Mouse (Mus musculus): Measurements from ENCODE around the gene Gm49661. TPM values are rescaled to one million over a fixed set of nuclear protein-coding genes. Genes with fewer than 3 reads are reported as not detected.

Gene Gm49661
- polyA plus RNA-seq, 1 experiment from 2014 or later = not detected

DNA sequence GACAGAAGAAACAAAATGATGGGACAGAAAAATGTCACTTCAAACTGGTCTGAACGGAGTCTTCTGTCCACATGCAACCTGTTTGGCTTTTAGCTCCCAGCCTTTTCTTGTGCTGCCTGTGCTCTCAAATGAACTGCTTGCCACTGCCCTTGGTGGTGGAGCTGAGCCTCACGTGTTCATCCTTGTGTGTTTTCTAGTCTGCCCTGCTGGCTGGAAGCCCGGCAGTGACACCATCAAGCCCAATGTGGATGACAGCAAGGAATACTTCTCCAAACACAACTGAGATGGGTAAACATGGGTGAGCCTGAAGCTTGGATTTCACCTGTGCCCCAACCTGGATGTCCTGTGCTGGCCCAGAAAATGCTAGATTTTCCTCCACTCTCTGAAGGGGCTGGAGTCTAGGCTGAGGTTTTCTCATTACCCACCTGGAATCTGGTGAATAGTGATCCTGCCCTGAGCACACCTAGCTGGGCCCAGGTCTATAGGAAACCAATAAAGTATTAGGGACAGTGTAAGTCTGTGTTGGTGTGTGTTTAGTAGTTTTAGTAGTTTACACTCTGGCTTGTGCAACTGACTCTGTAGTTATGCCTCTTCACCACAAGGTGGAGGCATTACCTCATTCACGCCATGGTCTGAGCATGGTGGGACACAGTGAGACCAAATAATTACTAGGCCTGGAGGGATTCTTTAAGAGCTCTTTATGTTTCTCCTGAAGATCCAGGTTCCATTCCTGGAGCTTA lies 4.7 kb upstream of the Gm49661 start:
- H3K4me1 ChIP-seq (replicated peaks; ENCODE audit: control insufficient read depth, insufficient read depth, low read length) = peaks cover 19% of the 10 kb centered on the region; the same call in 1 of the 2 replicates
- peaks cover 21% of the 10 kb centered on the region for H3K27me3 ChIP-seq (ENCODE audit: control insufficient read depth, insufficient read depth, low read length)
- no peak overlapping the region for H3K4me2 ChIP-seq (replicated peaks; ENCODE audit: low read depth, low read length)
- 0 out of 2 replicates have a peak, but pooled peaks cover 2% of the 10 kb centered on the region for H3K36me3 ChIP-seq (ENCODE audit: control insufficient read depth, insufficient read depth, low read length)
- DNase-seq (ENCODE audit: low spot score) (peak; percentile 68), ATAC-seq (ENCODE audit: low FRiP score) (no peak)
- H3K9ac ChIP-seq (ENCODE audit: low read depth, low read length) = no peak overlapping the region
- H3K27ac ChIP-seq (ENCODE audit: low read depth, low read length) = no peak overlapping the region
- H3K9me3 ChIP-seq (ENCODE audit: control insufficient read depth, low read length) = no peaks in the 10 kb centered on the region
- no peak overlapping the region for H3K4me3 ChIP-seq (ENCODE audit: low read depth, low read length)
- 73% methylated on average over 4 of the region's 4 CpGs for WGBS

DNA sequence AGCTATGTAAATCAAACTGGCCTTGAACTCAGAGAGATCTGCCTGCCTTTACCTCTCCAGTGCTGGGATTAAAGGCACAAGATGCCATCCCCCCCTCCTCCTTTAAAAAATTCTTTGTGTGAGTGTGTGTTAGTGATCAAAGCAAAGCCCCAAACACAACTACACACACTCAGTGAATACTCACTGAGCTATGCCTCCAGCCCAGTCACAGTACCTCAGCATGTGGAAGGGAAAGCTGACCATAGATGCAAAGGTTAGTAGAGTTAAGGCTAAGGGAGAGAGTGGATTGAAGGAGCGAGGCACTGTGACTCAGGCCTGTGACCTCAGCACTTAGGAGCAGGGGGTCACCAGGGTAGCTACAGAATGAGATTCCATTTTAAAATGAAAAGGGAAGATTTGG lies 3.8 kb upstream of the Gm49661 start:
- no peak overlapping the region for H3K4me3 ChIP-seq (ENCODE audit: low read depth, low read length)
- no peak overlapping the region for H3K9ac ChIP-seq (ENCODE audit: low read depth, low read length)
- 0 out of 2 replicates have a peak, but pooled peaks cover 2% of the 10 kb centered on the region for H3K36me3 ChIP-seq (ENCODE audit: control insufficient read depth, insufficient read depth, low read length)
- H3K27ac ChIP-seq (ENCODE audit: low read depth, low read length) = no peak overlapping the region
- 82% methylated on average over 1 of the region's 1 CpGs for WGBS
- H3K4me2 ChIP-seq (replicated peaks; ENCODE audit: low read depth, low read length) = no peak overlapping the region
- H3K4me1 ChIP-seq (replicated peaks; ENCODE audit: control insufficient read depth, insufficient read depth, low read length) = peaks cover 21% of the 10 kb centered on the region; the same call in 1 of the 2 replicates
- H3K9me3 ChIP-seq (ENCODE audit: control insufficient read depth, low read length) = no peaks in the 10 kb centered on the region
- H3K27me3 ChIP-seq (ENCODE audit: control insufficient read depth, insufficient read depth, low read length) = peaks cover 13% of the 10 kb centered on the region
- no peak for DNase-seq (ENCODE audit: low spot score)
- no peak for ATAC-seq (ENCODE audit: low FRiP score)

DNA sequence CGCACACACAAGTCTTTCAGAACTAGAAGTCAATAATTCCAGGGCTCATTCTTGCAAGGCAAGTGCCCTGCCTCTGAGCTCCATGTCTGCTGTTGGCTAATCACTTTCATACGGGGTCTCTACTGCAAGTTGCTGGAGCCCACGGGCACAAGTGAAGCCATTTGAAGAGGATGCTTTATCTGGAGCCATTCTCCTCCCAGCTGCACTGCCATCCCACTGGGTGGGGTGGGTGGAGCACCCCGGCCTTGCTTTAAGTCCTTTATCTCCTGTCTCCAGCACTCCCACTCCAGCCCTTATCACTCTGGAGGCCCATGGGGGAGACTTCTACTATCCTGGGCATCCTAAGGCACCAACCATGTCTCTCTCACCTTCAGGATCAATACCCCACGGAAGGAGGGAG lies 1.7 kb upstream of the Gm49661 start:
- Histone ChIP-seq H3K4me2 (replicated peaks; ENCODE audit: low read depth, low read length) (peak overlapping the region; percentile 85), H3K27ac (ENCODE audit: low read depth, low read length) (0 out of 2 replicates have a peak overlapping the region, but pooled peaks have one; percentile 17), H3K27me3 (ENCODE audit: control insufficient read depth, insufficient read depth, low read length) (no peaks in the 10 kb centered on the region), H3K9me3 (ENCODE audit: control insufficient read depth, low read length) (no peaks in the 10 kb centered on the region), H3K9ac (ENCODE audit: low read depth, low read length) (peak overlapping the region; percentile 97), H3K4me3 (ENCODE audit: low read depth, low read length) (peak overlapping the region; percentile 89), H3K36me3 (ENCODE audit: control insufficient read depth, insufficient read depth, low read length) (0 out of 2 replicates have a peak, but pooled peaks cover 2% of the 10 kb centered on the region), H3K4me1 (replicated peaks; ENCODE audit: control insufficient read depth, insufficient read depth, low read length) (peaks cover 11% of the 10 kb centered on the region; the same call in 1 of the 2 replicates)
- ATAC-seq (ENCODE audit: low FRiP score) = no peak
- no peak for DNase-seq (ENCODE audit: low spot score)
- 65% methylated on average over 5 of the region's 5 CpGs for WGBS

DNA sequence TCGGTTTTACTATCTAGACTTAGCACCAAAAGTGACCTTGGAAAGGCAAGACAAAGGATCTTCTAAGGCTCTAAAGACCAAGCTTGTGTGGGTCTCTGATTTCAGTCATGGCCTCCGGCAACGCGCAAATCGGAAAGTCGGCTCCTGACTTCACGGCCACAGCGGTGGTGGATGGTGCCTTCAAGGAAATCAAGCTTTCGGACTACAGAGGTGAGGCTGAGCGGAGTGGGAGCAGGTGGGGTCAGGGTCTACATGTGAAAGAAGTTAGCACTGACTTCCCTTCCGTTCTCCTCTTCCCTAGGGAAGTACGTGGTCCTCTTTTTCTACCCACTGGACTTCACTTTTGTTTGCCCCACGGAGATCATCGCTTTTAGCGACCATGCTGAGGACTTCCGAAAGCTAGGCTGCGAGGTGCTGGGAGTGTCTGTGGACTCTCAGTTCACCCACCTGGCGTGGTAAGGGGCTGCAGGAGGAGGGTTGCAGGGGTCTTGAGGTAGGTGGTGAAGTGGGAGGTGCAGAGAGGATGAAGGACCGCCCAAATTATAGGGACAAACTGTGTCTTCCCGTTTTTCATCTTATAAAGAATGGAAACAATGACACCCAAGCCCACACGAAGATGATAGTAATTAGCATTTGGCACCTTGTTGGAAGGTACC lies 1.0 kb upstream of the Gm49661 start:
- Histone ChIP-seq H3K9ac (ENCODE audit: low read depth, low read length) (peak overlapping the region; percentile 97), H3K36me3 (ENCODE audit: control insufficient read depth, insufficient read depth, low read length) (0 out of 2 replicates have a peak, but pooled peaks cover 2% of the 10 kb centered on the region), H3K4me2 (replicated peaks; ENCODE audit: low read depth, low read length) (peak overlapping the region; percentile 85), H3K27me3 (ENCODE audit: control insufficient read depth, insufficient read depth, low read length) (no peaks in the 10 kb centered on the region), H3K9me3 (ENCODE audit: control insufficient read depth, low read length) (no peaks in the 10 kb centered on the region), H3K27ac (ENCODE audit: low read depth, low read length) (peak overlapping the region; percentile 63), H3K4me3 (ENCODE audit: low read depth, low read length) (peak overlapping the region; percentile 89), H3K4me1 (replicated peaks; ENCODE audit: control insufficient read depth, insufficient read depth, low read length) (peaks cover 11% of the 10 kb centered on the region)
- ATAC-seq (ENCODE audit: low FRiP score) (no peak), DNase-seq (ENCODE audit: low spot score) (peak; percentile 68)
- WGBS = 14% methylated on average over 21 of the region's 21 CpGs

DNA sequence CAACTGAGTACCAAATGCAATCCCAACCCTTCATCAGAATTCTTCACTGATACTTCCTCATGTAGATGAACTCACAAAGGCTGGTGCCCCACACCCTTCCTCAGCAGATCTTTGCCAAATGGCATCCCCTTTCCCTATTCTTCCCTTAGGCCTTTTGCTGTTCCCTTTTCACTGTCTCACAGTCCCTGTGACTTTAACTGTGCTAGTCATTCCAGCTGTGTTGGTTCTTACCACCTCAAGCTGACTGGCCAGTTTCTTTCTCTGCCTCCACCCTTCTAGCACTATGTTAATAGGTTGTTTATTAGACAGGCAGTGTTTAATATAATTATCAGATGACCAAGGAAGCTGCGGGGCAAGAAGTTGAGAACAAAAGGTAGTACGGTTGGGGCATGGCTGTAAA lies 583 bp downstream of the Gm49661 start:
- Histone ChIP-seq H3K27me3 (ENCODE audit: control insufficient read depth, insufficient read depth, low read length) (no peaks in the 10 kb centered on the region), H3K9me3 (ENCODE audit: control insufficient read depth, low read length) (no peaks in the 10 kb centered on the region), H3K9ac (ENCODE audit: low read depth, low read length) (peak overlapping the region; percentile 97), H3K27ac (ENCODE audit: low read depth, low read length) (peak overlapping the region; percentile 63; the same call in 1 of the 2 replicates), H3K4me1 (replicated peaks; ENCODE audit: control insufficient read depth, insufficient read depth, low read length) (peaks cover 15% of the 10 kb centered on the region), H3K36me3 (ENCODE audit: control insufficient read depth, insufficient read depth, low read length) (0 out of 2 replicates have a peak, but pooled peaks cover 2% of the 10 kb centered on the region), H3K4me2 (replicated peaks; ENCODE audit: low read depth, low read length) (peak overlapping the region; percentile 85), H3K4me3 (ENCODE audit: low read depth, low read length) (peak overlapping the region; percentile 89)
- WGBS = 39% methylated on average over 2 of the region's 2 CpGs
- peak; percentile 14 for DNase-seq (ENCODE audit: low spot score)
- ATAC-seq (ENCODE audit: low FRiP score) = no peak

DNA sequence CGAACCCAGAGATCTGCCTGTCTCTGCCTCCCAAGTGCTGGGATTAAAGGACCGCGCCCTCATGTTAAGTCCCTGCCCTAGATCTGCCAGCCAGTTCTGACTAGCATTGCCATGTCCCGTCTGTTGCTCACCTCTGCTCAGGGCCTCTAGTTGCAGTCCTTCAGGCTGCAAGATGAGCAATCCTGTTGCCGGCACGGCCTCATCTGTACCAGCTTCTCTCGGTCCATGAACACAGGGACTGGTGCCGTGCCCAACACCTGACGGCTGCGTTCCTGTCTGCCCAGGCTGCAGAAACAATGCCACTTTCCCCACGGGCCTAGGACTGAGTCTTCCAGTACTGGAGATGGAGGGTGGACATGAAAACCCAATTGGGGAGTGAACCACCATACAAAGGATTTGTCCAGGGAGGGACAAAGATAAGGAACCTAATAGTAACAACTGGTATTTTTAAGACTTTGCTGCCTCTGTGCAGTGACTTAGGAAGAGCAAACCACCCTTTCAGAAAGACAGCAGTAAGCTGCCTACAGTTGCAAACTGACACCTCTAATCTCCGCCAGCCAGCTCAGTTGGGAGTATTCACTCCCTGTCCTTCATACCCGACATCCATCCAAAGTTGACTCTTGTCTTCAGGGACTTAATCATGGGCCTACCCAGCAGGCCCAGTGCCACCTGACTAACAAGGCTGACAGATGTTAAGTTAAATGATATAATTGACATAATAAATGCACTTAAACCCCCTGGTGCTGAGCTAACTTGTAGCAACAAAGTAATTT lies 1.5 kb downstream of the Gm49661 start:
- DNase-seq (ENCODE audit: low spot score) (no peak), ATAC-seq (ENCODE audit: low FRiP score) (no peak)
- Histone ChIP-seq H3K27me3 (ENCODE audit: control insufficient read depth, insufficient read depth, low read length) (no peaks in the 10 kb centered on the region), H3K9me3 (ENCODE audit: control insufficient read depth, low read length) (no peaks in the 10 kb centered on the region), H3K4me3 (ENCODE audit: low read depth, low read length) (no peak overlapping the region), H3K4me2 (replicated peaks; ENCODE audit: low read depth, low read length) (no peak overlapping the region), H3K36me3 (ENCODE audit: control insufficient read depth, insufficient read depth, low read length) (0 out of 2 replicates have a peak, but pooled peaks cover 2% of the 10 kb centered on the region), H3K4me1 (replicated peaks; ENCODE audit: control insufficient read depth, insufficient read depth, low read length) (peaks cover 15% of the 10 kb centered on the region), H3K9ac (ENCODE audit: low read depth, low read length) (0 out of 2 replicates have a peak overlapping the region, but pooled peaks have one; percentile 15), H3K27ac (ENCODE audit: low read depth, low read length) (no peak overlapping the region)
- WGBS = 91% methylated on average over 13 of the region's 13 CpGs

DNA sequence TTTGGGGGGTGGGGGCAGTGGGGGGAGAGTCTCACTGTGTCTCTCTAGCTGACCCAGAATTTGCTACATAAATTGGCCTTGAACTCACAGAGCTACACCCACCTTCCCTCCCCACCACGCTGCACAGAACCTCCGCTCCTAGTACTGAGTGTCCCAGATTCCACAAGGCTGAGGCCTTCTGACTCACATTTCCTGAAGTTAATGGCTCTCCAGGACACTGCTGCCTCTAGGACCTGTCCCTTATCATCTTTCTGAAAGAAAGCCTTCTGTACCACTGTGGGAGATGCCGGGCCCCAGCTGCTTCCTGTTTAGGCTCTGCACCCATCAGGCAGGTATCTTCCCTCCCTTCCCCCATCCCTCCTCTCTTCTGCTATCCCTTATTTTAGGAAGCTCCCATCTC lies 2.6 kb downstream of the Gm49661 start:
- WGBS = 68% methylated on average over 3 of the region's 3 CpGs
- H3K4me1 ChIP-seq (replicated peaks; ENCODE audit: control insufficient read depth, insufficient read depth, low read length) = peaks cover 15% of the 10 kb centered on the region
- DNase-seq (ENCODE audit: low spot score) = no peak
- peak; percentile 3; the same call in 1 of the 2 replicates for ATAC-seq (ENCODE audit: low FRiP score)
- no peak overlapping the region for H3K4me3 ChIP-seq (ENCODE audit: low read depth, low read length)
- H3K27ac ChIP-seq (ENCODE audit: low read depth, low read length) = no peak overlapping the region
- no peak overlapping the region; the same call in 1 of the 2 replicates for H3K4me2 ChIP-seq (replicated peaks; ENCODE audit: low read depth, low read length)
- H3K9ac ChIP-seq (ENCODE audit: low read depth, low read length) = no peak overlapping the region
- no peaks in the 10 kb centered on the region for H3K27me3 ChIP-seq (ENCODE audit: control insufficient read depth, insufficient read depth, low read length)
- no peaks in the 10 kb centered on the region for H3K9me3 ChIP-seq (ENCODE audit: control insufficient read depth, low read length)
- H3K36me3 ChIP-seq (ENCODE audit: control insufficient read depth, insufficient read depth, low read length) = no peaks in the 10 kb centered on the region

DNA sequence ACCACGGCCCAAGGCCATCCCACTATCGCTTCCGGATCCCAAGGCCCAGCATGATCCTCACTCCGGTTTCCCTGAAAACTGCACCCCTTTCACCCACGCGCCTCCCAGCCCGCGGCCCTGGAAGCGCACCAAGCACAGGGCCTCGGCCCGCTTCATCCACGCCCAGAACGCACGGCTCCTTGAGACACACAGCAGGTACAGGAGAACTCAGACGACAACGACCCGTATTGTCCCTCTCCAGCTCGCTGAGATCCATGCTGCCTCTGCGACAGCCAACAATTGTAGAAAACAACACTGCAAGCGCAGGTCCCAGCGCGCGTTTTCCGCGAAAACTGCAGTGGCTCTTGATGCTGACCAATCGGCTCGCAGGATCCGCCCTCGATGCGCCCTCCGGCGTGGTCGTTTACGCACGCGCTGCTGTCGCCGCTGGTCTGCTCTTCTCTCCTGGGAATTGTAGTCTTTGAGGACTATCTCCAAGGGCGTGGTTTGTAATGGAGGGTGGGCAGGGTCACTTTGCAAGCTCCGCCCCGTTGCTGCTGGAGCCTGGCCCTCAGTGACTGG lies 3.4 kb downstream of the Gm49661 start:
- ATAC-seq (ENCODE audit: low FRiP score) (peak; percentile 84), DNase-seq (ENCODE audit: low spot score) (peak; percentile 94)
- H3K9me3 ChIP-seq (ENCODE audit: control insufficient read depth, low read length) = no peaks in the 10 kb centered on the region
- H3K9ac ChIP-seq (ENCODE audit: low read depth, low read length) = peak overlapping the region; percentile 64
- peaks cover 9% of the 10 kb centered on the region for H3K4me1 ChIP-seq (replicated peaks; ENCODE audit: control insufficient read depth, insufficient read depth, low read length)
- H3K36me3 ChIP-seq (ENCODE audit: control insufficient read depth, insufficient read depth, low read length) = no peaks in the 10 kb centered on the region
- WGBS = under 1% methylated on average over 41 of the region's 41 CpGs
- no peaks in the 10 kb centered on the region for H3K27me3 ChIP-seq (ENCODE audit: control insufficient read depth, insufficient read depth, low read length)
- H3K27ac ChIP-seq (ENCODE audit: low read depth, low read length) = no peak overlapping the region
- peak overlapping the region; percentile 66 for H3K4me2 ChIP-seq (replicated peaks; ENCODE audit: low read depth, low read length)
- H3K4me3 ChIP-seq (ENCODE audit: low read depth, low read length) = peak overlapping the region; percentile 53

Data from hindbrain, embryonic 11.5 days (tissue).